Mouse (Mus musculus) embryonic facial prominence, embryonic 11.5 days (tissue): Measurements from ENCODE around the gene Pkhd1. TPM values are rescaled to one million over a fixed set of nuclear protein-coding genes. Genes with fewer than 3 reads are reported as not detected.

Experiments
- ATAC-seq: fragments of 200-750 bp; cut with Nextera tagmentation; replicated peaks from 2 replicates; pipeline ENCODE4 v1.8.0; 2017; ENCODE audit warnings: low read depth; ENCODE audit not compliant: insufficient number of reproducible peaks, low FRiP score, low TSS enrichment
- DNase-seq: peaks from one replicate; pipeline ENCODE4 v3.0.0-alpha.2; 2015; ENCODE audit warnings: low spot score
- H3K27ac ChIP-seq: fragments of 300-500 bp; sonication (generic); replicated peaks from 2 replicates; pipeline ENCODE4 v1.5.1; 2014; ENCODE audit warnings: mild to moderate bottlenecking, low read depth, low read length, control low read depth
- H3K27me3 ChIP-seq: fragments of 300-500 bp; sonication (generic); 2 replicates; pipeline ENCODE4 v1.6.1; 2014; ENCODE audit warnings: mild to moderate bottlenecking, low read length, moderate library complexity, mixed read lengths; ENCODE audit not compliant: control insufficient read depth, insufficient read depth
- H3K36me3 ChIP-seq: fragments of 300-500 bp; sonication (generic); replicated peaks from 2 replicates; pipeline ENCODE4 v1.6.1; 2014; ENCODE audit warnings: low read depth, mild to moderate bottlenecking, low read length, moderate library complexity, mixed read lengths; ENCODE audit not compliant: control insufficient read depth, insufficient read depth
- H3K4me1 ChIP-seq: fragments of 300-500 bp; sonication (generic); 2 replicates; pipeline ENCODE4 v1.6.1; 2014; ENCODE audit warnings: low read length, mixed read lengths; ENCODE audit not compliant: control insufficient read depth, insufficient read depth
- H3K4me2 ChIP-seq: fragments of 300-500 bp; sonication (generic); 2 replicates; pipeline ENCODE4 v1.6.1; 2014; ENCODE audit warnings: low read depth, mild to moderate bottlenecking, control low read depth, low read length, moderate library complexity
- H3K4me3 ChIP-seq: fragments of 300-500 bp; sonication (generic); 2 replicates; pipeline ENCODE4 v1.5.1; 2014; ENCODE audit warnings: low read depth, low read length, control low read depth
- H3K9ac ChIP-seq: fragments of 300-500 bp; sonication (generic); replicated peaks from 2 replicates; pipeline ENCODE4 v1.6.1; 2014; ENCODE audit warnings: mild to moderate bottlenecking, control low read depth, low read length
- H3K9me3 ChIP-seq: fragments of 300-500 bp; sonication (generic); replicated peaks from 2 replicates; pipeline ENCODE4 v1.6.1; 2016; ENCODE audit warnings: mild to moderate bottlenecking, low read length, inconsistent platforms, mixed read lengths; ENCODE audit not compliant: control insufficient read depth
- WGBS: fragments of 180-500 bp; shearing (Covaris S2); extraction: QIAGEN DNeasy Blood & Tissue Kit; methylation state at CpG from one replicate; pipeline ENCODE4 v1.1.7; 2014; 5-methylcytosine and 5-hydroxymethylcytosine counted together
- polyA plus RNA-seq: library from polyadenylated mRNA; unstranded; fragments of >200 nt; fragmentation: Nextera tagmentation; extraction: Ambion mirVana; gene quantifications from 2 replicates; pipeline ENCODE4 v1.2.1, GENCODE M21; 2014

The Pkhd1 gene
- polyA plus RNA-seq, 1 experiment from 2014 or later = not detected

DNA sequence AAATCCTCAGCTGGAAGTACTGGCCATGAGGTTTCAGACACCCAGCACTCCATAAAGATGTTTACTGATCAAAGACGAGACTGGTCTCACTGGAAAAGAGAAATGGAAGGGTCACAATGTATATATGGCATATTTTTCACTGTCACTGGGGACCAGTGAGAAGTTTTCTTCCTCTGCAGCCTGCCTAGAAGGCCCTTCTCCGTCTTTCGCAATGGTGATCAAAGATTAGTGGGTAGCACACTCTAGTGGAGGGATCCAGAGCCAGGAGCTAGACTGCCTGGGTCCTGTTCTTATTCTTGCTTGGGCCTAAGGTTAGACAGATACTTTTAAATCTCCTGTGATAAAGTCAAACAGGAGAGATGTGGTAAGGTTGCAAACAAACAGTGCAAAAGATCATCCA is 311.7 kb downstream of the Pkhd1 start:
- Histone ChIP-seq H3K36me3 (no peaks in the 10 kb centered on the region), H3K9ac (no peak overlapping the region), H3K27ac (no peak overlapping the region), H3K4me3 (no peak overlapping the region), H3K27me3 (no peaks in the 10 kb centered on the region), H3K9me3 (no peaks in the 10 kb centered on the region), H3K4me2 (no peak overlapping the region), H3K4me1 (no peaks in the 10 kb centered on the region)
- DNase-seq (peak; percentile 37), ATAC-seq (no peak)
- 49% methylated on average over 3 of the region's 3 CpGs for WGBS

DNA sequence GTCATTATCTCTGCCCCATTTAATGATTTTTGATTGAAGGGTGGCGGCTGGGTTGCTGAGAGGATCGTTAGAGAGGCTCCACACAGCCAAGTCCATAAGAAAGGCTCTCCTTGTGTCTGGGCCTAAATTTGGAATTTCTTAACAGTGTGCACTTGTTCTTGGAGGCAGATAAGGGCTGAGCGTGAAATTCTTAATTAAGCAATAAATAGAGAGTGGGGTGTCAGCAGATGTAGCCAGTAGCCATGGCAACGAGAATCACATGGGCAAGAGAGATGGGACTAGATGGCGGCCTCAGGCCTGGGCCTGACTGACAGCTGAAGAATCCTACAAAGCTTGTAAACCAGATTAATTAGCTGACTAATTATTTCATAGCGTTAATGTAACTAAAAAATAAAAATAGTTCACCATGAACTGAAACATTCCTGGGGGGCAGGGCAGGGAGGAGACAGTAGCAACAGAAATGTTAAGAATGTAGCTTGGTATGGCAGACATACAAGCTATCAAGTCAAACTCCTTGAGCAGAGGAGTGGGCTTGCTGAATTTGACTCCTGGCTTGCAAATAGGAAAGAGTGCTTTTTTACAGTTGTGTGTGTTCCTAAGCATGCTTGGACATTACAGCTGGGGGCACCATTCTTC is 314.8 kb downstream of the Pkhd1 start:
- no peak overlapping the region for H3K9ac ChIP-seq
- no peaks in the 10 kb centered on the region for H3K9me3 ChIP-seq
- no peaks in the 10 kb centered on the region for H3K36me3 ChIP-seq
- ATAC-seq (peak; percentile 86), DNase-seq (peak; percentile 23)
- no peaks in the 10 kb centered on the region for H3K27me3 ChIP-seq
- WGBS = 35% methylated on average over 6 of the region's 6 CpGs
- no peaks in the 10 kb centered on the region for H3K4me1 ChIP-seq
- no peak overlapping the region for H3K27ac ChIP-seq
- H3K4me3 ChIP-seq = no peak overlapping the region
- H3K4me2 ChIP-seq = no peak overlapping the region

DNA sequence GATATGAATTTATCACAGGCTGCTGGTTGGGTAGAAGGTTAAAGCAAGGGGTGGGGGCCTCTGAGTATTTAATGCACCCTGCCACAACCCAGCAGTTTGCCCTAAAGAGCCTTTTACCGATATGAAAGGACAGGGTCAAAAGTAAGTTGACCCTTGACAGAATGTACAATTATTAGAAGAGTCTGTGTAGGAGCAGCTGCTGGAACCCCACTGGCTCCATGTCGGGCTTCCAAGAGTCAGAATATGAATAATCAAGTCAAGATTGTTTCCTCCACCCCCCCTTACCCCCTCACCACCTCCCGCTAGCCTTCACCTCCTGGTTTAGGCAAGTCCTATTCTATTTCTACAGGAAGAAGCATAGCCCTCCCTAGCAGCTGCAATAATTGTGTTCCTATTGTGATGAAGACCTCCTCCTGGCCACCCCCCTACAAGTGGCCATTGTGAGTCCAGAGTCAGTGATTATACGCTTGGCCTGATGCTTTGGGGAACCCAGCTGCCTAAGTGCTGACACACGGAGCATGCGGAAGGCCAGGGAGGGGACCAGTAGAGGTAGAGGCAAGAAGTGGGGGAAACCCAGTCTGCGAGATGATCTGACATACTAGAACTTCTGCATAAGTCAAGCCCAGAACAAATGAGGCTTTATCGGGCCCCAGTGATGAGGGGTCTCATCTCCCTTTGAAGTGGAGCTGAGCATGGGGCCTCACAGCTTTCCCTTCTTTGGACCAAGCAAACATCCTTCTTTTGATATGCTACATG is 315.5 kb downstream of the Pkhd1 start:
- Histone ChIP-seq H3K4me3 (no peak overlapping the region), H3K4me1 (no peaks in the 10 kb centered on the region), H3K27ac (no peak overlapping the region), H3K4me2 (no peak overlapping the region), H3K27me3 (no peaks in the 10 kb centered on the region), H3K9ac (no peak overlapping the region), H3K9me3 (no peaks in the 10 kb centered on the region), H3K36me3 (no peaks in the 10 kb centered on the region)
- DNase-seq (peak; percentile 37), ATAC-seq (peak; percentile 88)
- WGBS = 17% methylated on average over 8 of the region's 8 CpGs

DNA sequence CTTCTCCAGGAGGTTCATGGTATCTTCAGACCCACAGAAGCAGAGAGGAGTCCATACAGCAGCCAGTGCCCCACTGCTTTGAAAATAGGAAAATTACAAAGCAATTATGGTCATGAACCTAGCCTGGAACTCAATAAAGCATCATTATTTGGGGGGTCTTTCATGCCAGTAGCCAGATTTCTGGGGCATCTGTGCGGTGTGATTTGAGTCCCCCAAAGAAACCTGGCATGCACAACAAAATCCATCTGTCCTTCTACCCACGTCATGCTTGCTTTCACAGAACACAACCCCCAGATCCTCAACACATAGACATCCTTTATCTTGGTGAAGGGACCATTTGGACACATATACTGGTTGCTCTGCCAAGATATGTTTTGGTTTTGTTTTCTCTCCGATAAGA is 316.2 kb downstream of the Pkhd1 start:
- no peak overlapping the region for H3K4me2 ChIP-seq
- DNase-seq = no peak
- H3K4me3 ChIP-seq = no peak overlapping the region
- no peaks in the 10 kb centered on the region for H3K9me3 ChIP-seq
- H3K9ac ChIP-seq = no peak overlapping the region
- no peak for ATAC-seq
- no peaks in the 10 kb centered on the region for H3K4me1 ChIP-seq
- no peak overlapping the region for H3K27ac ChIP-seq
- 59% methylated on average over 3 of the region's 3 CpGs for WGBS
- no peaks in the 10 kb centered on the region for H3K27me3 ChIP-seq
- H3K36me3 ChIP-seq = no peaks in the 10 kb centered on the region

DNA sequence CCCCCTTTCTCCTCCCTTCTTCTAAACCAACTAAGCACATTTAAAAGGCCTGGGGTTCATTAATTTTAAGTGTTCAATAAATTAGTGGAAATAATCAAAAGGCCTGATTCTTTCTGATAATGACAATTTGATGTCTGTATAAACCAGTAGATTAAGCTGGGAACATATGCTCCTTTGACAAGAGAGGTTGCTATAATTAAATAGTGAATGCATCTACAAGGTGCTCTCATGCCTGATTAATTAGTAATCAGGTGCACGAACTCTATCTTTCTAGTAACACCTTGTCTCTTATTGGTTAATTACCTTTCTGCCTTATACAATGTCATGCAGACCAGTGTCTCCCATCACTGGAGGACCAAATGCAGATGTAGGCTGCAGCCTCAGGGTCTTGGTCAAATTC is 329.2 kb downstream of the Pkhd1 start:
- Histone ChIP-seq H3K27me3 (no peaks in the 10 kb centered on the region), H3K27ac (no peak overlapping the region), H3K36me3 (no peaks in the 10 kb centered on the region), H3K4me3 (no peak overlapping the region), H3K9me3 (no peaks in the 10 kb centered on the region), H3K9ac (no peak overlapping the region), H3K4me1 (no peaks in the 10 kb centered on the region), H3K4me2 (no peak overlapping the region)
- DNase-seq (no peak), ATAC-seq (no peak)
- WGBS = 70% methylated on average over 1 of the region's 1 CpGs

DNA sequence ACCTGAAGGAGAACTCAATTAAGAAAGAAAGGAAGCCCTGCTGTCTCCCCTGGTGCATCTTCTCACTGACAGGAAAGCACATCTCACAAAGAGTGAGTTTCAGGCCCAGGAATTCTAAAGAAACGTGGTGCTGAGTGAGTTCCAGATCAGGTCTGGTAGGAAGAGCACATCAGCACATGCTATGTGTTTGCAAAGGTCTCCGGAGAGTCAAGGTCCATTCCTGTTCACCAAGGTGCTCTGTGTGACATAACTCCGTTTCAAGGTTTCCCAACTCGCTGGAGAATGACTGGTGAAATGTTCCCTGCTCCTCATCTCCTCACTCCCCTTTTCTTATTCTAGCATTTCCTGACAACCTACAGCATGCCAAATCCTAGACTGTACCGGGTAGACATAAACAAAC is 357.5 kb downstream of the Pkhd1 start:
- Histone ChIP-seq H3K27ac (no peak overlapping the region), H3K27me3 (no peaks in the 10 kb centered on the region), H3K4me1 (no peaks in the 10 kb centered on the region), H3K9ac (no peak overlapping the region), H3K36me3 (no peaks in the 10 kb centered on the region), H3K4me3 (no peak overlapping the region), H3K9me3 (no peaks in the 10 kb centered on the region), H3K4me2 (no peak overlapping the region)
- DNase-seq (no peak), ATAC-seq (no peak)
- 66% methylated on average over 5 of the region's 5 CpGs for WGBS

DNA sequence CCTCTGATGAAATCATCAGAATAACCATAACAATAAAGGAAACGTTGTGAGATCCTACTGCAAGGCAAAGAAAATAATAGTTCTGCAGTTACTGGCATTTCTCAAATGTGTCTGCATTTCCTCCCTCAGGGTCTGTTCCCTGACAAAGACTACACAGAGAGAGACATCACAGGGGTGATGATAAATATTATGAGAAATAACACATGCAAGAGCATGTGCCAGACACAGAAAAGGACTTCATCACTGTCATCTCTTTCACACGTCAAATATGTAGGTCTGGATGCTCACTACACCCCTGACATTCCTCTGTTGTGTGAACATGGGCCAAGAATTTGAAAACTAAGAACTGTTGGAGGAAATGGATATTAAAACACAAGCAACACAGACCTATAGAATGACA is 369.7 kb downstream of the Pkhd1 start:
- Histone ChIP-seq H3K27me3 (no peaks in the 10 kb centered on the region), H3K36me3 (no peaks in the 10 kb centered on the region), H3K4me3 (no peak overlapping the region), H3K27ac (no peak overlapping the region), H3K4me2 (no peak overlapping the region), H3K9me3 (no peaks in the 10 kb centered on the region), H3K9ac (no peak overlapping the region), H3K4me1 (no peaks in the 10 kb centered on the region)
- ATAC-seq (no peak), DNase-seq (no peak)
- WGBS = 51% methylated on average over 2 of the region's 2 CpGs

DNA sequence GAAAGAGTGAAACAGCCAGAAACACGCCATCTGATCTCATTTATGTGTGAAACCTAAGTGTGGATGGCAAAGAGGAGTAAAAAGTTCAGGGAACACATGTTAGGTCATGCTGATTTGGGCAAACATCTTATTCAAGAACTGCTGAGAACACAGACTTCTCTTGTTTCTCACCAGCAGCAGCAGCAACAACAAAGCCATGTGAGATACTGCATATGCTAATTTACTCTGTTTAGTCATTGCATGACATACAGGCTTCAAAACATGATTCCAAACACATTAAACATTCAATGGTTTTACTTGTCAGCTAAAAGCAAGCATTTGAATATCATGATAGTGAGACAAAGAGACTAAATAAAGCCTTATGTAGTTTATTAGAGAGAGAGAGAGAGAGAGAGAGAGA is 401.2 kb downstream of the Pkhd1 start:
- Histone ChIP-seq H3K4me1 (no peaks in the 10 kb centered on the region), H3K9ac (no peak overlapping the region), H3K4me2 (no peak overlapping the region), H3K4me3 (no peak overlapping the region), H3K27ac (no peak overlapping the region), H3K9me3 (no peaks in the 10 kb centered on the region), H3K27me3 (no peaks in the 10 kb centered on the region), H3K36me3 (no peaks in the 10 kb centered on the region)
- 57% methylated on average over 1 of the region's 1 CpGs for WGBS
- ATAC-seq (no peak), DNase-seq (peak; percentile 60)
